ENCODE assay signal across 17 mouse cellular contexts in the genomic region with DNA sequence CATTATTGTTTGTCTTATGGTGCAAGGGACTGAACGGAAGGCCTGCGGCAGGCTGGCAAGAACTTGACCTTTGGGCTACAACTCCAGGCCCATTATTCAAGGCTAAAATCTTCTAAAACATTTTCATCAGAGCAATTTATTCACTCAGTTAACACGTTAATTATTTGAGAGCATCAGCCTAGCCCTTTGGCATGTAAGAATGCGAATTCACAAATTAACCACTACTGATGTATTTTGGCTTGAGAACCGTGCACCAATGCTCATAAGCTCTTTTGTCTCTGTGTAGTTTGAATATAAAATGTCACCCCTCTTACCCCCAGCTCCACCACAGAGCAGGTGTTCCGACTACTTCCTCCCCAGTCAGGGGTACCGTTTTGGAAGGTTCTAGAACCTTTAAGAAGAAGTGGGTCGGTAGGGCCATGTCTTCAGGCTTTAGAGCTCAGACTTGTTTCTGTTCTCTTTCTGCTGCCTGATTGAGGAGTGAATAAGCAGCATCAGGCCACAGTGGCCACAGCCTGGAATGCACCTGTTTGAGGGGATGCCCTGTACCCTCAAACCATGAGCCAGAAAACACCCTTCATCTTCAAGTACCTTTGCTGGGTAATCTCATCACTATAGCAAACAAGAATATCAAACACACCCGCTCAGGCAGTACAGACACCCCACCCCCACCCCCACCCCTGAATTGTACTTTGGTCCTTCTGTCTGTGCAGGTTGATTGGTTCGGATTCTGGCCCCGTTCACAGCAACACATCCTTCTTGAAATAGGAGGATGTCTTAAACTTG. TPM values are rescaled to one million over a fixed set of nuclear protein-coding genes. Genes with fewer than 3 reads are reported as not detected.
DNase-seq lines count a peak whose midpoint lies in the region; ATAC-seq and TF ChIP-seq lines count a peak whose summit lies in the region.
"Had no signal": no experiment of that assay in that cellular context is flagged by ENCODE, and none has a peak within 500 bp of the region (broad histone marks: within the 10 kb centered on the region; RNA-seq: fewer than 3 reads in every experiment).

No protein-coding gene starts in this region.

- no peak for DNase-seq in hindbrain, embryonic 14.5 days (ENCODE audit: low spot score)
- DNase-seq in spleen, adult 2 months (ENCODE audit: low read depth in 1 of 2, low spot score in 2 of 2): no peak
- no peak for DNase-seq in spleen, adult 18-20 months
- peak; percentile 55 to 61 for DNase-seq in kidney, postnatal 36 days
- no peak for DNase-seq in frontal cortex, postnatal 14 days (ENCODE audit: low spot score in 2 of 2)
- DNase-seq in liver, embryonic 11.5 days (ENCODE audit: low spot score): no peak
- DNase-seq: cerebellum, adult 11 months; cerebellum, postnatal 36 days; heart, postnatal 10 days had no signal

- no peak overlapping the region for H3K4me2 ChIP-seq in hindbrain, embryonic 14.5 days (replicated peaks)
- no peak overlapping the region for H3K4me2 ChIP-seq in hindbrain, embryonic 12.5 days (replicated peaks)
- no peak overlapping the region for H3K4me2 ChIP-seq in liver, embryonic 11.5 days
- H3K4me2 ChIP-seq: embryonic facial prominence, embryonic 13.5 days; forebrain, embryonic 12.5 days; intestine, embryonic 15.5 days; liver, embryonic 15.5 days; midbrain, embryonic 12.5 days had no signal

- no peak for TF ChIP-seq CTCF in spleen, adult 2 months (IDR thresholded peaks at IDR 0.05; ENCODE audit: extremely low read depth, insufficient read depth, insufficient read length, insufficient replicate concordance)

- 81% methylated on average over 11 of the region's 11 CpGs for WGBS in hindbrain, embryonic 14.5 days
- WGBS in hindbrain, embryonic 12.5 days: 86% methylated on average over 11 of the region's 11 CpGs
- 61% methylated on average over 11 of the region's 11 CpGs for WGBS in spleen, adult 2 months
- 82% methylated on average over 11 of the region's 11 CpGs for whole genome bisulfite sequencing in liver, embryonic 11.5 days

- H3K4me1 ChIP-seq in hindbrain, embryonic 14.5 days (replicated peaks; ENCODE audit: control insufficient read depth, insufficient read depth, low read length): peaks cover 11% of the 10 kb centered on the region; the same call in 1 of the 2 replicates
- peaks cover 21% of the 10 kb centered on the region for H3K4me1 ChIP-seq in hindbrain, embryonic 12.5 days
- H3K4me1 ChIP-seq in spleen, adult 2 months (ENCODE audit: control insufficient read depth, insufficient read depth, insufficient read length): peaks cover 8% of the 10 kb centered on the region; the same call in 1 of the 2 replicates
- peaks cover 7% of the 10 kb centered on the region for H3K4me1 ChIP-seq in liver, embryonic 11.5 days (replicated peaks; ENCODE audit: control insufficient read depth, insufficient read depth, low read length)
- H3K4me1 ChIP-seq: intestine, embryonic 15.5 days had no signal

- no peaks in the 10 kb centered on the region for H3K27me3 ChIP-seq in hindbrain, embryonic 14.5 days (ENCODE audit: control insufficient read depth, insufficient read depth, low read length)
- no peaks in the 10 kb centered on the region for H3K27me3 ChIP-seq in hindbrain, embryonic 12.5 days
- no peaks in the 10 kb centered on the region for H3K27me3 ChIP-seq in spleen, adult 2 months (ENCODE audit: control insufficient read depth, insufficient read depth, low read length)
- no peaks in the 10 kb centered on the region for H3K27me3 ChIP-seq in liver, embryonic 11.5 days (replicated peaks; ENCODE audit: control insufficient read depth, insufficient read depth, low read length)
- H3K27me3 ChIP-seq: embryonic facial prominence, embryonic 13.5 days; forebrain, embryonic 12.5 days; intestine, embryonic 15.5 days; liver, embryonic 15.5 days; midbrain, embryonic 12.5 days had no signal

- H3K27ac ChIP-seq in hindbrain, embryonic 14.5 days: peak overlapping the region; percentile 43
- no peak overlapping the region for H3K27ac ChIP-seq in hindbrain, embryonic 12.5 days
- H3K27ac ChIP-seq in spleen, adult 2 months (ENCODE audit: insufficient read depth, low read length): peak overlapping the region; percentile 70
- H3K27ac ChIP-seq in liver, embryonic 11.5 days (ENCODE audit: low read depth, low read length): no peak overlapping the region
- H3K27ac ChIP-seq: embryonic facial prominence, embryonic 13.5 days; forebrain, embryonic 12.5 days; intestine, embryonic 15.5 days; liver, embryonic 15.5 days; midbrain, embryonic 12.5 days had no signal

- TF ChIP-seq POLR2A in spleen, adult 2 months (IDR thresholded peaks at IDR 0.05; ENCODE audit: low read depth, low read length): no peak

- no peaks in the 10 kb centered on the region for H3K9me3 ChIP-seq in hindbrain, embryonic 14.5 days (ENCODE audit: control insufficient read depth, low read length)
- H3K9me3 ChIP-seq in hindbrain, embryonic 12.5 days (replicated peaks): no peaks in the 10 kb centered on the region
- H3K9me3 ChIP-seq in liver, embryonic 11.5 days (ENCODE audit: control insufficient read depth, low read length): no peaks in the 10 kb centered on the region
- H3K9me3 ChIP-seq: embryonic facial prominence, embryonic 13.5 days; forebrain, embryonic 12.5 days; intestine, embryonic 15.5 days; liver, embryonic 15.5 days; midbrain, embryonic 12.5 days had no signal

- no peak for ATAC-seq in hindbrain, embryonic 14.5 days (ENCODE audit: low FRiP score)
- ATAC-seq in hindbrain, embryonic 12.5 days (ENCODE audit: low FRiP score): no peak
- ATAC-seq in erythroblast, adult 5-6 weeks (replicated peaks; ENCODE audit: low FRiP score, poor library complexity, severe bottlenecking): no peak
- ATAC-seq in liver, embryonic 11.5 days (replicated peaks; ENCODE audit: low FRiP score): no peak
- ATAC-seq: intestine, embryonic 15.5 days had no signal

- H3K36me3 ChIP-seq in hindbrain, embryonic 14.5 days (replicated peaks; ENCODE audit: control insufficient read depth, insufficient read depth): peaks cover 11% of the 10 kb centered on the region; the same call in 1 of the 2 replicates
- H3K36me3 ChIP-seq in hindbrain, embryonic 12.5 days: peaks cover 5% of the 10 kb centered on the region; the same call in 1 of the 2 replicates
- no peaks in the 10 kb centered on the region for H3K36me3 ChIP-seq in spleen, adult 2 months (ENCODE audit: control insufficient read depth, insufficient read depth, low read length)
- H3K36me3 ChIP-seq in liver, embryonic 11.5 days (ENCODE audit: control insufficient read depth, insufficient read depth, low read length): no peaks in the 10 kb centered on the region
- H3K36me3 ChIP-seq: embryonic facial prominence, embryonic 13.5 days; forebrain, embryonic 12.5 days; G1E; intestine, embryonic 15.5 days; liver, embryonic 15.5 days had no signal

- H3K4me3 ChIP-seq in hindbrain, embryonic 14.5 days (replicated peaks; ENCODE audit: low read length): no peak overlapping the region
- H3K4me3 ChIP-seq in hindbrain, embryonic 12.5 days: no peak overlapping the region
- no peak overlapping the region for H3K4me3 ChIP-seq in spleen, adult 2 months (ENCODE audit: extremely low read depth, insufficient read depth, insufficient read length)
- H3K4me3 ChIP-seq in liver, embryonic 11.5 days (ENCODE audit: low read depth, low read length): no peak overlapping the region
- H3K4me3 ChIP-seq: embryonic facial prominence, embryonic 13.5 days; forebrain, embryonic 12.5 days; intestine, embryonic 15.5 days; liver, embryonic 15.5 days; midbrain, embryonic 12.5 days had no signal

- no peak overlapping the region for H3K9ac ChIP-seq in hindbrain, embryonic 14.5 days
- no peak overlapping the region for H3K9ac ChIP-seq in hindbrain, embryonic 12.5 days
- H3K9ac ChIP-seq in liver, embryonic 11.5 days (ENCODE audit: low read depth, low read length): no peak overlapping the region
- H3K9ac ChIP-seq: embryonic facial prominence, embryonic 13.5 days; forebrain, embryonic 12.5 days; intestine, embryonic 15.5 days; liver, embryonic 15.5 days; midbrain, embryonic 12.5 days had no signal

RNA-seq across cellular contexts. Expression of a gene that starts 22.5 kb away (rescaled TPM):
- polyA plus RNA-seq in hindbrain, embryonic 14.5 days (2014; fragmentation: Nextera tagmentation; extraction: Ambion mirVana): 6.1 and 7.1 TPM in 2 replicates
- polyA plus RNA-seq in hindbrain, embryonic 12.5 days (2016; fragmentation: Nextera tagmentation; extraction: Ambion mirVana): 9.1 TPM in 2 replicates
- polyA plus RNA-seq in spleen, adult 2 months (2012; rRNA removed): 1.9 and 2.5 TPM in 2 replicates
- total RNA-seq in erythroblast, adult 5-6 weeks (2015; ENCODE audit: low replicate concordance): not detected in 2 replicates
- total RNA-seq in erythroblast, adult 5-6 weeks (2017; ENCODE audit: low replicate concordance): not detected in 2 replicates
- polyA plus RNA-seq in liver, embryonic 11.5 days (2014; fragmentation: Nextera tagmentation; extraction: Ambion mirVana): 1.2 and 2.1 TPM in 2 replicates
- polyA plus RNA-seq: G1E had no signal

Comparison
In these comparisons a context has a peak if more than half of its experiments do, and no peak if none do; other contexts are left out.
1. H3K27ac ChIP-seq: peak in hindbrain, embryonic 14.5 days (single experiment) and spleen, adult 2 months (single experiment); none in hindbrain, embryonic 12.5 days (single experiment) and liver, embryonic 11.5 days (single experiment).
2. DNase-seq: peak in kidney, postnatal 36 days (2 of 2); none in hindbrain, embryonic 14.5 days (single experiment), spleen, adult 2 months (0 of 2), spleen, adult 18-20 months (0 of 2), frontal cortex, postnatal 14 days (0 of 2) and liver, embryonic 11.5 days (single experiment).